Mouse (Mus musculus): ENCODE measurements at regions not wholly inside any gene's neighbourhood (a gene's known extent, or its start where the extent isn't known, plus 50 kb on each side); places are given as distances from the start of the nearest gene placed in this dataset.

- TF ChIP-seq EP300 (IDR thresholded peaks at IDR 0.05; ENCODE audit: low read length) (no peak), POLR2A (IDR thresholded peaks at IDR 0.05; ENCODE audit: low read depth, low read length) (no peak), MAX (IDR thresholded peaks at IDR 0.05; ENCODE audit: low read length) (no peak), E2F4 (IDR thresholded peaks at IDR 0.05; ENCODE audit: insufficient replicate concordance, low read depth, low read length) (no peak)
Observed at GRCm38 (mm10) chr8:89677266-89677665, 633.3 kb upstream of the Sall1 start.
